Mouse (Mus musculus): ENCODE measurements at regions not wholly inside any gene's neighbourhood (a gene's known extent, or its start where the extent isn't known, plus 50 kb on each side); places are given as distances from the start of the nearest gene placed in this dataset.

GRCm38 (mm10) chr16:29871395-29871794 lies 192.8 kb upstream of the Hes1 start:
- no peak for DNase-seq (ENCODE audit: low spot score)

- DNase-seq (ENCODE audit: low spot score), result no peak
Measured at GRCm38 (mm10) chr16:29876196-29876595, 188.0 kb upstream of the Hes1 start.

GRCm38 (mm10) chr16:29877372-29878123 lies 186.6 kb upstream of the Hes1 start:
- no peak for DNase-seq (ENCODE audit: low spot score)

- DNase-seq (ENCODE audit: low spot score), result no peak
Measured at GRCm38 (mm10) chr16:29879665-29880064, 184.5 kb upstream of the Hes1 start.

- DNase-seq (ENCODE audit: low spot score), result no peak
Measured at GRCm38 (mm10) chr16:29881497-29881896, 182.7 kb upstream of the Hes1 start.

- DNase-seq (ENCODE audit: low spot score), result no peak
Measured at GRCm38 (mm10) chr16:29882226-29882972, 181.8 kb upstream of the Hes1 start.

- DNase-seq (ENCODE audit: low spot score), result no peak
Measured at GRCm38 (mm10) chr16:29883252-29883992, 180.8 kb upstream of the Hes1 start.

- no peak for DNase-seq (ENCODE audit: low spot score)
Measured at GRCm38 (mm10) chr16:29884899-29885298, 179.3 kb upstream of the Hes1 start.

- no peak for DNase-seq (ENCODE audit: low spot score)
Measured at GRCm38 (mm10) chr16:29886755-29887154, 177.4 kb upstream of the Hes1 start.

- no peak for DNase-seq (ENCODE audit: low spot score)
Measured at GRCm38 (mm10) chr16:29889346-29889745, 174.8 kb upstream of the Hes1 start.

GRCm38 (mm10) chr16:29891472-29891871 lies 172.7 kb upstream of the Hes1 start:
- no peak for DNase-seq (ENCODE audit: low spot score)

- DNase-seq (ENCODE audit: low spot score), result no peak
Measured at GRCm38 (mm10) chr16:29893871-29894828, 170.0 kb upstream of the Hes1 start.

- no peak for DNase-seq (ENCODE audit: low spot score)
Measured at GRCm38 (mm10) chr16:29896393-29896792, 167.8 kb upstream of the Hes1 start.

GRCm38 (mm10) chr16:29903510-29903909 lies 160.7 kb upstream of the Hes1 start:
- no peak for DNase-seq (ENCODE audit: low spot score)

- DNase-seq (ENCODE audit: low spot score), result no peak
Measured at GRCm38 (mm10) chr16:29904183-29904775, 159.9 kb upstream of the Hes1 start.

GRCm38 (mm10) chr16:29907331-29907730 lies 156.9 kb upstream of the Hes1 start:
- no peak for DNase-seq (ENCODE audit: low spot score)

GRCm38 (mm10) chr16:29908031-29908430 lies 156.2 kb upstream of the Hes1 start:
- no peak for DNase-seq (ENCODE audit: low spot score)

- no peak for DNase-seq (ENCODE audit: low spot score)
Measured at GRCm38 (mm10) chr16:29909923-29910465, 154.2 kb upstream of the Hes1 start.

GRCm38 (mm10) chr16:29911164-29911571 lies 153.0 kb upstream of the Hes1 start:
- DNase-seq (ENCODE audit: low spot score), result no peak

- DNase-seq (ENCODE audit: low spot score), result no peak
Measured at GRCm38 (mm10) chr16:29913357-29914010, 150.7 kb upstream of the Hes1 start.
